Mouse (Mus musculus): ENCODE data around the gene Exosc10. TPM values are rescaled to one million over a fixed set of nuclear protein-coding genes. Genes with fewer than 3 reads are reported as not detected.

The Exosc10 gene
- total RNA-seq, 2 experiments from 2014 or later = 19.6 to 20.4 TPM

GRCm38 (mm10) chr4:148570693-148571295, 12.6 kb downstream of the Exosc10 start:
- no peak for DNase-seq (ENCODE audit: low spot score)

DNA sequence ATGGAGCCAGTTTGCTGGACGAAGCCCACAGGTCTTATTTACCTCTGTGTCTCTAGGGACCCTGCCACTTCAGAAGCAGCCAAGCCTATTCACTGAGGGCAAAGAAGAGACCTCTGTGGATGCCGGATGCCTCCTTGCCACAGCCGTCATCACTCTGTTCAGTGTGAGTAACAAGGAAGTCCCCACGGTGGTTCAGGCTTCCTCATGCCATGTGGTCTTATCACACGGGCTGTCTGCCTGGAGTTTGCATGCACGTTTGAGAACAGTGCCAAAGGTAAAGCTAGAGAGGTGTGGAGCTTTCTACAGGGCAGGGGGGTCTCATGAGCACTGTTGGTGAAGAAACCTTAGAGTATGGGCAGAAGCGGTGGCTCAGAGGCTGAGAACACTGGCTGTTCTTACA, 15.0 kb downstream of the Exosc10 start:
- no peak for DNase-seq (ENCODE audit: low spot score)

- DNase-seq (ENCODE audit: low spot score) = no peak
Measured at GRCm38 (mm10) chr4:148580765-148581164, 22.5 kb downstream of the Exosc10 start.

GRCm38 (mm10) chr4:148581422-148581821, 23.2 kb downstream of the Exosc10 start:
- DNase-seq (ENCODE audit: low spot score) = no peak

GRCm38 (mm10) chr4:148583257-148583656, 25.0 kb downstream of the Exosc10 start:
- DNase-seq (ENCODE audit: low spot score) = no peak

DNA sequence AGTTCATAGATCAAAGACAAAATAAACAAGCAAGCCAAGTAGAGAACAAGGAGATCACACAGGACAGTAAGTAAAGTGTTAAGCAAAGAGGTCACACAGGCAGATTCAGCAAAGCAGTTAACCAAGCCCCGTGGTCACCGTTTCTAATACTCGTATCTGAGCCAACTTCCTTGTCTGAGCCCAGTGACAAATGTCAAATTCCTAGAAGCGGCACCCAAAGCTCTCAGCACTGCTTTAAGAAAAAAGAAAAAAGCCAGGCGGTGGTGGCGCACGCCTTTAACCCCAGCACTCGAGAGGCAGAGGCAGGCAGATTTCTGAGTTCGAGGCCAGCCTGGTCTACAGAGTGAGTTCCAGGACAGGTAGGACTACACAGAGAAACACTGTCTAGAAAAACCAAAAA, 28.4 kb downstream of the Exosc10 start:
- DNase-seq (ENCODE audit: low spot score) = no peak

DNA sequence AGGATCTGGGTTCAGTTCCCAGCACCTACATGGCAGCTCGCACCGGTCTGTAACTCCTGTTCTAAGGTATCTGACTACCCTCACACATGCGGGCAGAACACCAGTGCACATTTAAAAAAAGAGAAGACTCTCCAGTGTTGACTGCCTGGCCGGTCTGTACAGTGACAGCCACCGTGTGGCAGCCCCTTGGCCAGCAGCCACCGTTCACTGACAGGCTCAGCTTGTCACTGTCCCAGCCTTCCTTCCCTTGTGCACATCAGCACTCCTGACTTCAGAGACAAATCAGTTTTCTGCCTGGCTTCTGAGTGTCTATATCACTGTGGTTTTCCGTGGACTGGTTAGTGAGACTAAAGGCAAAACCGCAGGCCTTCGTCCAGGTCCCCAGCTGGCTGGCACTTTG, 30.6 kb downstream of the Exosc10 start:
- no peak for DNase-seq (ENCODE audit: low spot score)

DNA sequence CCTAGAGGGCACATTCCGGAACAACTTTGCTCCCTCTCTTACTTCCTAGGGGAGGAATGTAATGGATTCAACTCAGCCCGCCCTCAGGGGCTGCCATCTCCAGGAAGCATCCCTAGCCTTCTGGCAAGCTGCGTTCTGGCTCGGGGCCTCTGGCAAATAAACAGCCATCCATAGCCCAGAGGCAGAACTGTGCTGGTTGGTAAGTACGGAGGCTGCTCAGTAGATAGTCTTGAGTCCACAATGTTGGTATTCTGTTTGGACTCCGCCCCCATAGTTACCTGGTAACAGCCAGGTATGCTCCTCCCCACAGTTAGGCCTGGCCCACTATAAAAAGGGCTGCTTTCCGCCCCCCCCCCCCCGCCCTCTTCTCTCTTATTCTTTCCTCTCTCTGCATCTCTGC, 31.3 kb downstream of the Exosc10 start:
- DNase-seq (ENCODE audit: low spot score) = no peak

DNA sequence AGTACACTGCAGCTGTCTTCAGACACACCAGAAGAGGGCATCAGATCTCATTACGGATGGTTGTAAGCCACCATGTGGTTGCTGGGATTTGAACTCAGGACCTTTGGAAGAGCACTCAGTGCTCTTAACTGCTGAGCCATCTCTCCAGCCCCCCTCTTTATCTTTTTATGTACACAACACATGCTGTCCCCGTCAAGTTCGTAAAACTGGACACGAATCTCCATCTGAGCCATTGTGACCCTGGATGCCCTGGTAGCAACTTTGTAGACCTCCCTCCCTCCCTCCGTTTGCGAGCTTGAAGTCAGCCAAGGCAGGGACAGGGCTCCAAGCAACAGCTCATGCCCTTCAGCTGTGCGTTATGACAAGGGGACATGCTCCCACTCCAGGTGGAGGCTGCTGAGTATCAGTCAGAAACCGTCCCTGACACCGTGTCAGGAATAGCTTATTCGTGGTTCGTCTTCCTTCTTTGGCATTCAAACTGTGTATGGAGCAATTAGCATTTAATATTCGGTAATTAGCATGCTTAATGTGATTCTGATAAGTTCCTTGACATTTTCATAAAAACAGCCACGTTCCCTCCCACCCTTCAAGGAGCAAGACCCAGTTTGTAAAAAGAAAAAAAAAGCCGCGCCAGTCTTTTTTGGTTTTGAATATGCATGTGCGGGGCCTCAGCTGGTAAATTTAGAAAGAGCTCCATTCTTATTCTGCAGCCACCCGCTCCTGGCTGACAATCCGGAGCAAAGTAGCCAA, 32.4 kb downstream of the Exosc10 start:
- DNase-seq (ENCODE audit: low spot score) = no peak

GRCm38 (mm10) chr4:148591171-148591630, 33.0 kb downstream of the Exosc10 start, which contains the start of gene Srm:
Gene Srm, plus strand, starts transcription at chr4:148591503.
- peak; percentile 97 for DNase-seq (ENCODE audit: low spot score)

GRCm38 (mm10) chr4:148591637-148592380, 33.6 kb downstream of the Exosc10 start:
- peak; percentile 15 for DNase-seq (ENCODE audit: low spot score)

GRCm38 (mm10) chr4:148593996-148594395, 35.8 kb downstream of the Exosc10 start:
- no peak for DNase-seq (ENCODE audit: low spot score)

GRCm38 (mm10) chr4:148595916-148596315, 37.7 kb downstream of the Exosc10 start:
- DNase-seq (ENCODE audit: low spot score) = no peak

DNA sequence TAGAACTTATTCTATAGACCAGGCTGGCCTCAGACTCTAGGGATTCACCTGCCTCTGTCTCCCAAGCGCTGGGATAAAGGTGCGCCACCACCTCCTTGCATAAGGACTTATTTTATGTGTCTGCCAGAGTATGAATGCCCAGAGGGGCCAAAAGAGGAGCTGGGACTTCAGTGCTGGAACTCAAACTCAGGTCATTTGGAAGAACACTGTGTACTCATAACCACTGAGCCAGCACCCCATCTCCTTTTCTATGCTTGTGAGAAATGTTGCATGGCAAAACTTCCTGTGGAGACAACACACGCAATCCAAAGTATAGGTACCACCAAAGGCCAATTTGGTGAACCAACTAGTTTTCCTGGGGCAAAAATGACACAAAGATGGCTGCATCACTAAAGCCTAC, 38.5 kb downstream of the Exosc10 start:
- DNase-seq (ENCODE audit: low spot score) = no peak

DNA sequence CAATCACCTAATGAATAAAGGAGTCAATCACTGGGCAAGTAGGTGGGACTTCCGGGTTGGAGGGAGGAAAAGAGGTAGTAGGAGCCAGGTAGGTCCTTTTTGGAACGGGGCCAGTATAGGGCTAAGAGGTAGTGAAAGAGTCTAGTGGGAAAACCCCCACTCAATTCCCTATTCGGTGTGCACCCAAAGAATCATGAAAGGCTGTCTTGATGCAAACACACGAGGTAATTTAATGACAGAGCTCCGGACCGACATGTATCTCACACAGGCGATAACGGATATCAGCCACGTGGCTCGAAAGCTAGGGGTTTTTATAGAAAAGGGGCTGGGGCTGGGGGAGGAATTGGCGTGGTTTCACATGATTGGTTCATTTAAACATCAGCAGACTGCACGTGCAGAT, 40.6 kb downstream of the Exosc10 start:
- DNase-seq (ENCODE audit: low spot score) = no peak

DNA sequence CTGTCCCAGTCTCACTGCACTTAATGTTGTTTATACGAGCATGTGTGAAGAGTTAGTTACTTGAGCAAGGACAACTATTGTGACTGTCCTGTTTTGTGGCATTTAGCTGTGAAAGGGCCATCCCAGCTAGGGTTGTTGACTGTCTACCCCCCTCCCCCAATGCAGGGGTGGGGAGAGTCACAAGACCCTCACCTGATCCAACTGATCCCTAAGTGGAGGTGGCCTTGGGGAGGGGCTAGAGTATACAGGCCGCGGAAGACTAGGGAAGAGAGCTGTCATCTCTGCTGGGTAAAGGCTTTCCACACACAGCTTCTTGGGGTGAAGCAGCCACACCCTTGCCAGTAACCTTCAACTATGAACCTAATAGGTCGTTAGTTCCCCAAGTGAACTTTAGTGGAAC, 42.1 kb downstream of the Exosc10 start:
- no peak for DNase-seq (ENCODE audit: low spot score)

DNA sequence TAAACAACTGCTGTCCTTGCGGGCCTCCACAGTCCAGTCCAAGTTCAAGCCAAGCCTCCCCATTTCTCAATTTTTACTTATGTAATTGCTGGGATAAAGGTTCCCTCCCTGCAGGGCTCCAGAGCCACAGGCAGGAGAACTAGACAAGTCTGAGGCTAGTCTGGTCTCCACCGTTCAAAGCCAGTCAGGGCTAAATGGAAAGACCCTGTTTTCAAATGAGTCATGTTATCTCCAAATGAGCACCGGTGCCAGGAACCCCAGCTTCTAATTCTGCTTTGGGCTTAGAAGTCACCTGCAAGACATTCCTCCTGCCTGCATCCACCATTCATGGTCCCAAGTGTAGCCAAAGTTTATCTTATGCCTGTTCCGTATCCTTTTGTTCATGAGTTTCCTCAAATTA, 43.6 kb downstream of the Exosc10 start:
- no peak for DNase-seq (ENCODE audit: low spot score)

- no peak for DNase-seq (ENCODE audit: low spot score)
Measured at GRCm38 (mm10) chr4:148602357-148603120, 44.3 kb downstream of the Exosc10 start, which contains the start of gene Masp2. Gene Masp2, plus strand, starts transcription at chr4:148602554.

DNA sequence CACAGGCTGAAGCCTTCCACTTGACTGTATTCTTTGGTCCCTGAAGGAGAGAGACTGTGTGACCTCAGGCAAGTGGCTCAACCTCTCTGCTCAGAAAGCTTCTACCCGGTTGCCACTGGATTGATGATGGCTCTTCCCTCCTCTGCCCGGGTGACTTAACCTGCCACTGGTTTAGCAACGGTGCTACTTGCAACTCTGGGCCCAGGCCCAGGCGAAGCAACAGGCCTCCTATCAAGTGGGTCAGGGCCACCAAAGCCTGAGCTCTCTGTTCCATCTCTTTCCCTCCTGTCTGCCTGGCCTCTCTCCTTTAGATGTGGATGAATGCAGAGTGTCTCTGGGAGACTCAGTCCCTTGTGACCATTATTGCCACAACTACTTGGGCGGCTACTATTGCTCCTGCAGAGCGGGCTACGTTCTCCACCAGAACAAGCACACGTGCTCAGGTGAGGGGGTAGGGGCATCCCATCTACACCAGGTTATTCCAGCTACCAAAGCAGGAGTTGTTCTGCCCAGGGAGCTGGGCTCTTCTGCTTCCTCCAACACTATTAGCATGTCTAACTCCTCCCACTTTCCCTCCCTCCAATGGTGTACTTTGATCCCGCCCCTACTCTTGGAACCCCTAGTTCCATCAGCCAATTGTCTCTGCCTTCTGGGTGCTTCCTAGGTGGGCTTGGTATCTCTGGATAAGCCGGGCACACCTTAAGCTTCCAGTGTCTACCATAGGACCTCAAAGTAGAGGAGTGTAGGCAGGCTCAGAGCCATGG, 45.3 kb downstream of the Exosc10 start:
- no peak for DNase-seq (ENCODE audit: low spot score)

- DNase-seq (ENCODE audit: low spot score) = no peak
Measured at GRCm38 (mm10) chr4:148604141-148604540, 45.9 kb downstream of the Exosc10 start.

Data from gastrocnemius, adult 18-20 months (tissue).